Mouse (Mus musculus) stomach, embryonic 16.5 days (tissue): ENCODE results near the gene Aatk. TPM values are rescaled to one million over a fixed set of nuclear protein-coding genes. Genes with fewer than 3 reads are reported as not detected.

ENCODE experiments used
- ATAC-seq: fragments of 200-750 bp; cut with Nextera tagmentation; 2 replicates; pipeline ENCODE4 v1.8.0; 2017; ENCODE audit warnings: moderate number of reproducible peaks, moderate TSS enrichment; ENCODE audit not compliant: insufficient read depth, low FRiP score
- H3K27ac ChIP-seq: fragments of 300-500 bp; sonication (generic); 2 replicates; pipeline ENCODE4 v1.5.1; 2014; ENCODE audit warnings: low read length
- H3K27me3 ChIP-seq: fragments of 300-500 bp; sonication (generic); 2 replicates; pipeline ENCODE4 v1.6.1; 2014; ENCODE audit warnings: low read length, control low read depth, mixed read lengths; ENCODE audit not compliant: control insufficient read depth, insufficient read depth
- H3K36me3 ChIP-seq: fragments of 300-500 bp; sonication (generic); 2 replicates; pipeline ENCODE4 v1.6.1; 2014; ENCODE audit warnings: low read length; ENCODE audit not compliant: control insufficient read depth, insufficient read depth
- H3K4me1 ChIP-seq: fragments of 300-500 bp; sonication (generic); 2 replicates; pipeline ENCODE4 v1.6.1; 2014; ENCODE audit warnings: low read length, control low read depth, mixed read lengths; ENCODE audit not compliant: control insufficient read depth, insufficient read depth
- H3K4me2 ChIP-seq: fragments of 300-500 bp; sonication (generic); 2 replicates; pipeline ENCODE4 v1.6.1; 2014; ENCODE audit warnings: low read depth, low read length, mixed read lengths
- H3K4me3 ChIP-seq: fragments of 300-500 bp; sonication (generic); replicated peaks from 2 replicates; pipeline ENCODE4 v1.5.1; 2014; ENCODE audit warnings: mild to moderate bottlenecking, low read length
- H3K9ac ChIP-seq: fragments of 300-500 bp; sonication (generic); 2 replicates; pipeline ENCODE4 v1.6.1; 2014; ENCODE audit warnings: low read length
- H3K9me3 ChIP-seq: fragments of 300-500 bp; sonication (generic); replicated peaks from 2 replicates; pipeline ENCODE4 v1.6.1; 2016; ENCODE audit warnings: low read length, control low read depth; ENCODE audit not compliant: control insufficient read depth
- WGBS: fragments of 180-500 bp; shearing (Covaris S2); extraction: QIAGEN DNeasy Blood & Tissue Kit; methylation state at CpG from one replicate; pipeline ENCODE4 v1.1.7; 2014; 5-methylcytosine and 5-hydroxymethylcytosine counted together
- polyA plus RNA-seq: library from polyadenylated mRNA; unstranded; fragments of >200 nt; fragmentation: Nextera tagmentation; extraction: Ambion mirVana; gene quantifications from 2 replicates; pipeline ENCODE4 v1.2.1, GENCODE M21; 2015

Gene Aatk
- polyA plus RNA-seq, 1 experiment from 2014 or later = 3.3 TPM

DNA sequence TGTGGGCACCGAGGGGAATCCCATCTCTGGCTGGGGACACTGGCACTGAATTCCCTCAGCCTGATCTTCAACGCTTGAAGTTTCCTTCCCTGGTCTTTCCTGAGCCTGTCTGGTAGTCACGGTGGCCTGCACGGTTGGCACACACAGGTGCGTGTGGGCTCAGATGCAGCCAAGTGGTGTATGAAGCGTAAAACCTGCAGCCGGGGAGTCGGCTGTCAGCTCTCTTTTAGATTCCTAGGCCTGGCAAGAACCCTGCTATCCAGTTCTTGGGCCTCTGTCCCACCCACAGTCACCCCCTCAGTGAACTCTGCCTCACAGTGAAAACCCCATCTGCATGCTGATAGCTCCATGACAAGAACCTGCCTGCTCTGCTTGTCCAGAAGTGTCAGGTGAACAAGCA, 13.7 kb upstream of the Aatk start:
- no peaks in the 10 kb centered on the region for H3K27me3 ChIP-seq
- no peak overlapping the region for H3K9ac ChIP-seq
- ATAC-seq = no peak
- H3K27ac ChIP-seq = no peak overlapping the region
- H3K4me3 ChIP-seq = no peak overlapping the region
- peaks cover 5% of the 10 kb centered on the region for H3K4me1 ChIP-seq
- 64% methylated on average over 8 of the region's 8 CpGs for WGBS
- no peak overlapping the region for H3K4me2 ChIP-seq
- peaks cover 4% of the 10 kb centered on the region; the same call in 1 of the 2 replicates for H3K36me3 ChIP-seq
- no peaks in the 10 kb centered on the region for H3K9me3 ChIP-seq

GRCm38 (mm10) chr11:120055953-120056732, 9.2 kb upstream of the Aatk start:
- H3K36me3 ChIP-seq = no peaks in the 10 kb centered on the region
- ATAC-seq = no peak
- no peak overlapping the region for H3K9ac ChIP-seq
- no peaks in the 10 kb centered on the region for H3K27me3 ChIP-seq
- no peak overlapping the region for H3K4me2 ChIP-seq
- peaks cover 10% of the 10 kb centered on the region for H3K4me1 ChIP-seq
- H3K27ac ChIP-seq = no peak overlapping the region
- WGBS = 80% methylated on average over 12 of the region's 12 CpGs
- no peak overlapping the region for H3K4me3 ChIP-seq
- no peaks in the 10 kb centered on the region for H3K9me3 ChIP-seq

DNA sequence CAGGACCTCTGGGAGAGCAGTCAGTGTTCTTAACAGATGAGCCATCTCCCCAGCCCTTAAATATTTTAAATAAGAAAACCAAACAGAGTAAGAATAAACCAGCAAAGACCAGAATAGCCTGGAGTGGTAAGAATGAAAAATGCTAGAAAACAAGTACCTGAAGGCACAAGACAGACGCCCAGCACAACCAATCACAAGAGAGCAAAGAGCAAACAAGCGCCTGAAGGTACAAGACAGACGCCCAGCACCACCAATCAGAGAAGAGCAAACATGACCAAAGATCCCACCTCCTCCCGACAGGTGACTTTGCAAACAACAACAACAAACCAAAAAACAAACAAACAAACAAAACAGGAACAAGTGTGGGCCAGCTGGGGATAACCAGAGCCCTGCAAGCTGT, 6.9 kb upstream of the Aatk start:
- H3K27ac ChIP-seq = no peak overlapping the region
- H3K9me3 ChIP-seq = no peaks in the 10 kb centered on the region
- 74% methylated on average over 4 of the region's 4 CpGs for WGBS
- peaks cover 6% of the 10 kb centered on the region; the same call in 1 of the 2 replicates for H3K4me1 ChIP-seq
- no peak for ATAC-seq
- no peak overlapping the region for H3K4me2 ChIP-seq
- H3K4me3 ChIP-seq = no peak overlapping the region
- peaks cover 4% of the 10 kb centered on the region; the same call in 1 of the 2 replicates for H3K27me3 ChIP-seq
- no peak overlapping the region for H3K9ac ChIP-seq
- no peaks in the 10 kb centered on the region for H3K36me3 ChIP-seq

DNA sequence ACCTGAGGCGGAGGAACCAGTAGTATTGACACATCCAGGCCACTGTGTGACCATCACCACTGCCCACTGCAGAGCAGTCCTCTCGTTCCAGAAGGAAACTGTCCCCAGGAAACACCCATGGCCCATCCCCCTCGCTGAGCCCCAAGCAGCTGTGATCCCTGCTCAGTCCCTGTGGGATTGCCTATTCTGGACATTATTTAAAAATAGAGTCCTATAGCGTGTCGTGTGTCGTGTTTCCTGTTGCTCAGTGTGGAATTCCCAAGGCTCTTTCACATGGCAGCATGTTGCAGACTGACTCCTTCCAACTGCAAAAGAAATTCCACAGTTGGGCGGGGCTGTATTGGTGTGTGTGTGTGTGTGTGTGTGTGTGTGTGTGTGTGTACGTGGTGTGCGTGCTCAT, 5.3 kb upstream of the Aatk start:
- Histone ChIP-seq H3K9ac (no peak overlapping the region), H3K36me3 (no peaks in the 10 kb centered on the region), H3K9me3 (no peaks in the 10 kb centered on the region), H3K4me1 (peaks cover 17% of the 10 kb centered on the region; the same call in 1 of the 2 replicates), H3K27ac (no peak overlapping the region), H3K4me2 (no peak overlapping the region), H3K27me3 (peaks cover 17% of the 10 kb centered on the region), H3K4me3 (no peak overlapping the region)
- ATAC-seq = peak; percentile 49; the same call in 1 of the 2 replicates
- 53% methylated on average over 9 of the region's 9 CpGs for WGBS

- peaks cover 25% of the 10 kb centered on the region; the same call in 1 of the 2 replicates for H3K4me1 ChIP-seq
- no peaks in the 10 kb centered on the region for H3K9me3 ChIP-seq
- peak overlapping the region; percentile 19; the same call in 1 of the 2 replicates for H3K9ac ChIP-seq
- H3K27me3 ChIP-seq = peaks cover 18% of the 10 kb centered on the region
- WGBS = 46% methylated on average over 14 of the region's 14 CpGs
- H3K4me2 ChIP-seq = no peak overlapping the region
- no peak overlapping the region for H3K27ac ChIP-seq
- no peak overlapping the region for H3K4me3 ChIP-seq
- H3K36me3 ChIP-seq = no peaks in the 10 kb centered on the region
- no peak for ATAC-seq
Measured at GRCm38 (mm10) chr11:120051124-120051811, 4.3 kb upstream of the Aatk start.

DNA sequence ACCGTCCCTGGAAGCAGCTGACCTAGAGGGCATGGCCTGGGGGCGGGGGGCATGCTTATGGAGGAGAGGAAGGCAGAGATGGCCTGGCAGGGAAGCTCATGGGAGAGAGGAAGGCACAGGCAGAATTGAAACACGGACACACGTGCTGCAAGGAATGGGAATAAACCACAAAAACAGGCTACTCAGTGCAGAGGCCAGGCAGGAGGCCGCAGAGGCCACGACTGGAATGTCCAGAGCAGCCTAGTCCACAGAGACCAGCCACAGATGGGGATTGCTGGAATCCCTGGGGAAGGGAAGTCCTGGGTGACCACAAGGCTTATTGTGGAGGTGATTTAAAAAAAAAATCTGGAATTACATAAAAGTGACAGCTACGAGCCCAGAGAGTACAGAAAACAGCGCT, 2.1 kb upstream of the Aatk start:
- 83% methylated on average over 8 of the region's 8 CpGs for whole genome bisulfite sequencing
- H3K9ac ChIP-seq = no peak overlapping the region
- peaks cover 30% of the 10 kb centered on the region; the same call in 1 of the 2 replicates for H3K4me1 ChIP-seq
- peaks cover 18% of the 10 kb centered on the region for H3K27me3 ChIP-seq
- no peaks in the 10 kb centered on the region for H3K9me3 ChIP-seq
- no peak overlapping the region for H3K27ac ChIP-seq
- no peaks in the 10 kb centered on the region for H3K36me3 ChIP-seq
- H3K4me3 ChIP-seq = no peak overlapping the region
- no peak for ATAC-seq
- H3K4me2 ChIP-seq = no peak overlapping the region

DNA sequence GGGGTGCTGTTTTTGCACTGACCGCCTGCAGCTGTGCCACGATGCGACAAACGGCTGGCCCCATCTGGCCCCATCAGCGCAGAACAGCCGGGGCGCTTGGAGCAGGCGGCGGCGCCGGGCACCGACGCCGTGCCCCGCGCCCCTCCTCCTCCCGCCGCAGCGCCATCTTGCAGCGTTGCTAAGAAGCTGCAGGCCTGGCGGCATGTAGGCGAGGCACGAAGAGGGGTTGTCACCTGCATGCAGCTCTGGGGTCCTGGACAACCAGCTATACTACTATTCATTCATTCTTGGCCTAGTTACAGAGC, 1.2 kb upstream of the Aatk start:
- peaks cover 18% of the 10 kb centered on the region for H3K27me3 ChIP-seq
- H3K9ac ChIP-seq = peak overlapping the region; percentile 48; the same call in 1 of the 2 replicates
- peak overlapping the region; percentile 32 for H3K4me2 ChIP-seq
- no peaks in the 10 kb centered on the region for H3K36me3 ChIP-seq
- whole genome bisulfite sequencing = 10% methylated on average over 23 of the region's 23 CpGs
- ATAC-seq = no peak
- H3K4me3 ChIP-seq = no peak overlapping the region
- no peaks in the 10 kb centered on the region for H3K9me3 ChIP-seq
- peaks cover 30% of the 10 kb centered on the region; the same call in 1 of the 2 replicates for H3K4me1 ChIP-seq
- H3K27ac ChIP-seq = no peak overlapping the region

- Histone ChIP-seq H3K36me3 (no peaks in the 10 kb centered on the region), H3K27me3 (peaks cover 18% of the 10 kb centered on the region), H3K4me2 (peak overlapping the region; percentile 96), H3K4me3 (peak overlapping the region; percentile 54), H3K4me1 (peaks cover 30% of the 10 kb centered on the region; the same call in 1 of the 2 replicates), H3K9ac (peak overlapping the region; percentile 73), H3K9me3 (no peaks in the 10 kb centered on the region), H3K27ac (no peak overlapping the region)
- no peak for ATAC-seq
- 19% methylated on average over 23 of the region's 23 CpGs for WGBS
Measured at GRCm38 (mm10) chr11:120047531-120048251, 724 bp upstream of the Aatk start.
